Mouse (Mus musculus) midbrain, embryonic 15.5 days (tissue): Measurements from ENCODE around the gene Gm28035. TPM values are rescaled to one million over a fixed set of nuclear protein-coding genes. Genes with fewer than 3 reads are reported as not detected.

Experiments
- ATAC-seq: fragments of 200-750 bp; cut with Nextera tagmentation; replicated peaks from 2 replicates; pipeline ENCODE4 v1.8.0; 2017; ENCODE audit warnings: moderate TSS enrichment
- H3K27ac ChIP-seq: fragments of 300-500 bp; sonication (generic); 2 replicates; pipeline ENCODE4 v1.5.1; 2015; ENCODE audit warnings: mild to moderate bottlenecking, inconsistent platforms
- H3K27me3 ChIP-seq: fragments of 300-500 bp; sonication (generic); replicated peaks from 2 replicates; pipeline ENCODE4 v1.6.1; 2015; ENCODE audit warnings: inconsistent platforms
- H3K36me3 ChIP-seq: fragments of 300-500 bp; sonication (generic); replicated peaks from 2 replicates; pipeline ENCODE4 v1.6.1; 2015; ENCODE audit warnings: inconsistent platforms
- H3K4me1 ChIP-seq: fragments of 300-500 bp; sonication (generic); 2 replicates; pipeline ENCODE4 v1.6.1; 2015; ENCODE audit warnings: inconsistent platforms
- H3K4me2 ChIP-seq: fragments of 300-500 bp; sonication (generic); 2 replicates; pipeline ENCODE4 v1.6.1; 2015; ENCODE audit warnings: inconsistent platforms, mild to moderate bottlenecking, moderate library complexity
- H3K4me3 ChIP-seq: fragments of 300-500 bp; sonication (generic); 2 replicates; pipeline ENCODE4 v1.5.1; 2015; ENCODE audit warnings: mild to moderate bottlenecking, inconsistent platforms
- H3K9ac ChIP-seq: fragments of 300-500 bp; sonication (generic); 2 replicates; pipeline ENCODE4 v1.6.1; 2015; ENCODE audit warnings: mild to moderate bottlenecking, inconsistent platforms
- H3K9me3 ChIP-seq: fragments of 300-500 bp; sonication (generic); 2 replicates; pipeline ENCODE4 v1.6.1; 2016; ENCODE audit warnings: inconsistent platforms
- WGBS: fragments of 180-500 bp; shearing (Covaris S2); methylation state at CpG from one replicate; pipeline ENCODE4 v1.1.7; 2015; ENCODE audit warnings: mixed read lengths; 5-methylcytosine and 5-hydroxymethylcytosine counted together
- polyA plus RNA-seq: library from polyadenylated mRNA; unstranded; fragments of >200 nt; fragmentation: Nextera tagmentation; extraction: Ambion mirVana; gene quantifications from 2 replicates; pipeline ENCODE4 v1.2.1, GENCODE M21; 2015

The Gm28035 gene
- polyA plus RNA-seq, 1 experiment from 2014 or later: 0.31 TPM

DNA sequence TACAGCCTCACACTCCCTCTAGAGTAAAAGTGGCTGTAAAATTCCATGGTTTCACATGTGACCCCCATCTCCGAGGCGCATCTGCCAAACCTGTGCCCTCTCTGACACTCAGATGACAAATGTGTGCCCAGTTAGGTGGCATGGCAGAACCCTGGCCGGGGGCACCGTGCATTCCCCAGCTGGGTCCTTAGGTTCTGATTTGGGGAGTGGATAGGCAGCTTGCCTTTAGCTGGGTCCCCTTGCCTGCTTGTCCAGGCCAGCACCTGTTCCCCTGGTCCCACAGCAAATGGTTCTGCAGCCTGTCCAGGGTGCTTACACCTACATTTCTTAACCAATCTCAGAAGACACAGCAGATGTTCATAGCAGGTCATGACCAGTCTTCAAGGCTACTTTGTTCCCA, 3.0 kb downstream of the Gm28035 start:
- peaks cover 20% of the 10 kb centered on the region for H3K4me1 ChIP-seq

DNA sequence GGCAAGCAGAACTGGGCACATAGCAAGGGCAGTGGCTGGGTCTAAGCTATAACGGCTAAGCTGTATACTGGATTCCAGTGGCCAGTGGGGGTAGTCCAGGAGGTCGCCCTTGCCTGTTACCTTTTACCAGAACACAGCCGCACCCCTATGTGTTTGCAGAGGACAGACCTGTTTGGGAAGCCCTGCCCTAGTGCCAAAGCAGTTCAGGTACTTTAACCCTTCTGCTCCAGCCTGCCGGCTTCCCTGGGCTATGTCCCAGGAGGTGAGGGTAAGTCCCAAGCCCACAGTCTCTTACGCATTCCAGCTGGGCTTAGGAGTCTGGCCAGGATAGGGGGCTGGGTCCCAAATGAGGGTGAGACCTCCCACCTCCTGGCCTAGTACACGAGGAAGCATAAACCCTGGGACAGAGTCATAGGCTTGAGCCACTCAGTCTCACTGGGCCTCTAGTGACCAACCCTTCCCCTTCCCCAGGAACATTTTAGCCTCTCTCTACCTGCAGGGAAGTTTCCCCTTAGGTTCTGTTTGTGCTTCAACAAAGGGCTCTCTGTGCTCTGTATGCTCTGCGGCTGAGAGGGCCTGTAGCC, 4.3 kb downstream of the Gm28035 start:
- Histone ChIP-seq H3K4me1 (peaks cover 7% of the 10 kb centered on the region), H3K27me3 (no peaks in the 10 kb centered on the region), H3K4me3 (no peak overlapping the region), H3K36me3 (peaks cover 28% of the 10 kb centered on the region), H3K4me2 (no peak overlapping the region), H3K9me3 (no peaks in the 10 kb centered on the region), H3K27ac (no peak overlapping the region), H3K9ac (no peak overlapping the region)
- no peak for ATAC-seq
- 77% methylated on average over 7 of the region's 7 CpGs for WGBS

More for the DNA sequence above, 3.0 kb downstream of the Gm28035 start:
- Histone ChIP-seq H3K9ac (no peak overlapping the region), H3K9me3 (no peaks in the 10 kb centered on the region), H3K27ac (no peak overlapping the region), H3K27me3 (no peaks in the 10 kb centered on the region), H3K36me3 (peaks cover 20% of the 10 kb centered on the region), H3K4me3 (no peak overlapping the region), H3K4me2 (no peak overlapping the region)
- no peak for ATAC-seq
- 95% methylated on average over 4 of the region's 4 CpGs for WGBS

- no peaks in the 10 kb centered on the region for H3K9me3 ChIP-seq
- H3K27ac ChIP-seq: no peak overlapping the region
- H3K4me3 ChIP-seq: no peak overlapping the region
- H3K27me3 ChIP-seq: no peaks in the 10 kb centered on the region
- peaks cover 23% of the 10 kb centered on the region for H3K36me3 ChIP-seq
- no peak overlapping the region for H3K9ac ChIP-seq
- H3K4me2 ChIP-seq: no peak overlapping the region
- WGBS: 96% methylated on average over 5 of the region's 5 CpGs
- H3K4me1 ChIP-seq: 0 out of 2 replicates have a peak, but pooled peaks cover 1% of the 10 kb centered on the region
- ATAC-seq: no peak
These were observed 6.7 kb downstream of the Gm28035 start for GRCm38 (mm10) chr2:30247036-30247435.

GRCm38 (mm10) chr2:30247681-30248080, 7.3 kb downstream of the Gm28035 start:
- ATAC-seq: no peak
- WGBS: 75% methylated on average over 4 of the region's 4 CpGs
- no peak overlapping the region for H3K27ac ChIP-seq
- no peak overlapping the region for H3K4me3 ChIP-seq
- peaks cover 23% of the 10 kb centered on the region for H3K36me3 ChIP-seq
- no peak overlapping the region for H3K9ac ChIP-seq
- H3K4me2 ChIP-seq: no peak overlapping the region
- no peaks in the 10 kb centered on the region for H3K27me3 ChIP-seq
- no peaks in the 10 kb centered on the region for H3K4me1 ChIP-seq
- H3K9me3 ChIP-seq: no peaks in the 10 kb centered on the region

DNA sequence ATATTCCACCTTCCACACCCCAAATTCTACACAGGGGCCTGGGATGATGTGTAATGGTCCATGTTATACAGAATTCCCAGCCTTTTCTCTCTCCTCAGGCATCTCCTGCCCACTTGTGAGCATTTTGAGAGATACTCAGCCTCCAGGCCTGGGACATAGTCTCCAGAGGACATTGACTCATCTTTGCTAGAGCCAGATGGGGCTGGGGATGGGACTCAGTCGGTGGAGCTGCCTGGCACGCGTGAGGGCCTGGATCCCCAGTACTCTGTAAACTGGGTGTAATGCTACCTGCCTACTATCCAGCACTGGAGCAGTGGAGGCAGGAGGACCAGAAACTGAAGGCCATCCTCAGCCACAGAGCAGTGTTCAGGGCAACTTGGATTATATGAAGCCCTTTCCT, 8.8 kb downstream of the Gm28035 start:
- Histone ChIP-seq H3K4me2 (no peak overlapping the region), H3K4me1 (no peaks in the 10 kb centered on the region), H3K4me3 (no peak overlapping the region), H3K9ac (no peak overlapping the region), H3K36me3 (peaks cover 16% of the 10 kb centered on the region), H3K9me3 (no peaks in the 10 kb centered on the region), H3K27ac (no peak overlapping the region), H3K27me3 (no peaks in the 10 kb centered on the region)
- ATAC-seq: no peak
- 98% methylated on average over 3 of the region's 3 CpGs for WGBS

GRCm38 (mm10) chr2:30250166-30251128, 10.1 kb downstream of the Gm28035 start:
- H3K4me1 ChIP-seq: no peaks in the 10 kb centered on the region
- H3K27ac ChIP-seq: no peak overlapping the region
- H3K4me3 ChIP-seq: no peak overlapping the region
- no peaks in the 10 kb centered on the region for H3K9me3 ChIP-seq
- H3K27me3 ChIP-seq: no peaks in the 10 kb centered on the region
- no peak overlapping the region for H3K4me2 ChIP-seq
- 87% methylated on average over 10 of the region's 10 CpGs for WGBS
- no peak overlapping the region for H3K9ac ChIP-seq
- no peak for ATAC-seq
- peaks cover 13% of the 10 kb centered on the region for H3K36me3 ChIP-seq

DNA sequence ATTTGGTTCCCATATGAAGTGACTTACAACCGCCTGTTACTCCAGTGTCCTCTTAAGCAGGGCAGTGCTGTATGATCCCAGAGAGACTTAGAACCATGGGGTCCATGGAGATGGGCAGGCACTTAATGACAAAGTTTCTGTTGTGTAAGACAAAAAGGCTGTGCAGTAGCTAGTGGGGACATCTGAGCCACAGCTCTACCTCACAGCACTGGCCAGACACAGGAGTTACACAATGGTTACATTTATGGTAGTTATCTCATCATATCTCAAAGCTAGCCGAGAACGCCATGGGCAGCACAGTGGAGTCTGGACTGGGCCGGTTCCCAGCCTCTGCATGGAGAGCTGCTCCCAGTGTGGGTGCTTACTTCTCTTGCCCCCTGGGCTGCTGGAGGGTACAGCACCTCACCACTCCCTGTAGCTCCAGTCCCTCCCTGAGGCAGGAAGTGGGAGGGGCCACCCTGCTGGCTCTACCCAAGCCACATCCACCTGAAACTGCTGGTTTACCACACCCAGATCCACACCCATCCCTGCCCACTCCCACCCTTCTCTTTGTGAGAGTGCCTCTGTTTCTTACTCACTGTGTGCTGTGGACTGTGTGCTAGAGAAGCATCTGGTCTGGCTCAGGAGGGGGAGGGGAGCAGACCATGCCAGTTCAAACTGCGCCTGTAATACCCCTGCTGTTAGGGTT, 11.2 kb downstream of the Gm28035 start:
- Histone ChIP-seq H3K4me2 (no peak overlapping the region), H3K4me1 (no peaks in the 10 kb centered on the region), H3K9me3 (no peaks in the 10 kb centered on the region), H3K9ac (no peak overlapping the region), H3K27ac (no peak overlapping the region), H3K36me3 (peaks cover 25% of the 10 kb centered on the region), H3K27me3 (no peaks in the 10 kb centered on the region), H3K4me3 (no peak overlapping the region)
- 91% methylated on average over 5 of the region's 5 CpGs for WGBS
- ATAC-seq: no peak

DNA sequence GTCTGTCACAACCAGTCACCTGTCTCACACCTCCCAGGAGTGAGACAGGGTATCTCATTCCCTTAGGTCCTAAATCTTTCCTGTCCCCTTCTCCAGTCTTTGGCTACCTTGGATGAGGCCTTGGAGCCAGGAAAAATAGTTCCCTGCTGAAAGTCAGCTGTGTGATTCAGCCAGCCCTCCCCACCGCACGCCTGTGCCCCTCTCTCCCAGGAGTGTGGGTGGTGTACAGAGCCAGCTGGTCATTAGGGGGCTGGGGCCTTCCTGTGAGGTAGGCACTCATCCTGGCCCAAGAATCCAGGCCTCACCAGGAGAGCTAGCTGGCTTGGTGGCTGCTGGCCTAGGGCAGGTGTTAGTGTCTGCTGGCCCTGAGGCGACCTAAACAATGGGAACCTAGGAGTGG, 12.2 kb downstream of the Gm28035 start:
- WGBS: 74% methylated on average over 3 of the region's 3 CpGs
- H3K36me3 ChIP-seq: peaks cover 34% of the 10 kb centered on the region

DNA sequence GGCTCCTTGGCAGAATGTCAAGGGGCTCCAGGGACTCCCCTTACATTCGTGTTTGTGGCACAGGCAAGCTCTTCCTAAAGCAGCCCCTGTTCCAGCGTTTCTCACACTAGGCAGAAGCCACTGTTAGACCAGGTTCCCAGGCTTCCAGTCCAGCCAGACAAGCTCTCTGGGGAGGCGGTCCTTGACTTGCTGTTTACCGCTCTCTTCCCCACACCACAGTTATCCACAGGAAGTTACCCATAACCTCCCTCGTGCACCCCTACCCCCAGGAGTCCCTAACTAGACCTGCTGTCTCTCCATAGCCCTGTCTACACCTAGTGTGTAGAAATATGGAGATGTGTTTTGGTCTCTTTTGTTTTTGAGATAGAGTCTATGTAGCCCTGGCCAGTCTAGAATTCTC, 13.4 kb downstream of the Gm28035 start:
- Histone ChIP-seq H3K4me1 (no peaks in the 10 kb centered on the region), H3K27me3 (no peaks in the 10 kb centered on the region), H3K9ac (no peak overlapping the region), H3K36me3 (peaks cover 35% of the 10 kb centered on the region), H3K4me3 (no peak overlapping the region), H3K4me2 (no peak overlapping the region), H3K9me3 (no peaks in the 10 kb centered on the region), H3K27ac (no peak overlapping the region)
- ATAC-seq: no peak
- 88% methylated on average over 5 of the region's 5 CpGs for WGBS

More for the DNA sequence above, 12.2 kb downstream of the Gm28035 start:
- Histone ChIP-seq H3K4me1 (no peaks in the 10 kb centered on the region), H3K4me2 (no peak overlapping the region), H3K9me3 (no peaks in the 10 kb centered on the region), H3K27me3 (no peaks in the 10 kb centered on the region), H3K9ac (no peak overlapping the region), H3K4me3 (no peak overlapping the region), H3K27ac (no peak overlapping the region)
- ATAC-seq: no peak

- H3K4me3 ChIP-seq: no peak overlapping the region
- peaks cover 36% of the 10 kb centered on the region for H3K36me3 ChIP-seq
- H3K27me3 ChIP-seq: no peaks in the 10 kb centered on the region
- 97% methylated on average over 42 of the region's 42 CpGs for WGBS
- no peak overlapping the region for H3K27ac ChIP-seq
- no peak for ATAC-seq
- no peaks in the 10 kb centered on the region for H3K9me3 ChIP-seq
- H3K4me2 ChIP-seq: no peak overlapping the region
- H3K9ac ChIP-seq: no peak overlapping the region
- no peaks in the 10 kb centered on the region; the same call in 1 of the 2 replicates for H3K4me1 ChIP-seq
These were observed 15.4 kb downstream of the Gm28035 start for GRCm38 (mm10) chr2:30255631-30256395.

DNA sequence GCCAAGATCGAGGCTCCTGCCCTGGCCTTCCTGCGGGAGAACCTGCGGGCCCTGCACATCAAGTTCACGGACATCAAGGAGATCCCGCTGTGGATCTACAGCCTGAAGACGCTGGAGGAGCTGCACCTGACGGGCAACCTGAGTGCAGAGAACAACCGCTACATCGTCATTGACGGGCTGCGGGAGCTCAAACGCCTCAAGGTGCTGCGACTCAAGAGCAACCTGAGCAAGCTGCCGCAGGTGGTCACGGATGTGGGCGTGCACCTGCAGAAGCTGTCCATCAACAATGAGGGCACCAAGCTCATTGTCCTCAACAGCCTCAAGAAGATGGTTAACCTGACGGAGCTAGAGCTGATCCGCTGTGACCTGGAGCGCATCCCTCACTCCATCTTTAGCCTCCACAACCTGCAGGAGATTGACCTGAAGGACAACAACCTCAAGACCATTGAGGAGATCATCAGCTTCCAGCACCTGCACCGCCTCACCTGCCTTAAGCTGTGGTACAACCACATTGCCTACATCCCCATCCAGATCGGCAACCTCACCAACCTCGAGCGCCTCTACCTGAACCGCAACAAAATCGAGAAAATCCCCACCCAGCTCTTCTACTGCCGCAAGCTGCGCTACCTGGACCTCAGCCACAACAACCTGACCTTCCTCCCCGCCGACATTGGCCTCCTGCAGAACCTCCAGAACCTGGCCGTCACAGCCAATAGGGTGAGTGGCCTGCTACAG, 16.4 kb downstream of the Gm28035 start:
- Histone ChIP-seq H3K27me3 (no peaks in the 10 kb centered on the region), H3K4me1 (no peaks in the 10 kb centered on the region; the same call in 1 of the 2 replicates), H3K9me3 (no peaks in the 10 kb centered on the region), H3K27ac (no peak overlapping the region), H3K36me3 (peaks cover 41% of the 10 kb centered on the region), H3K4me3 (no peak overlapping the region), H3K9ac (no peak overlapping the region), H3K4me2 (no peak overlapping the region)
- WGBS: 97% methylated on average over 30 of the region's 30 CpGs
- ATAC-seq: no peak
